Mouse (Mus musculus): ENCODE measurements at regions not wholly inside any gene's neighbourhood (a gene's known extent, or its start where the extent isn't known, plus 50 kb on each side); places are given as distances from the start of the nearest gene placed in this dataset.

- no peaks in the 10 kb centered on the region for H3K4me1 ChIP-seq
- H3K9me3 ChIP-seq: no peaks in the 10 kb centered on the region
- H3K4me2 ChIP-seq: no peak overlapping the region
- H3K9ac ChIP-seq: no peak overlapping the region
- WGBS: 83% methylated on average over 1 of the region's 1 CpGs
- no peak overlapping the region for H3K4me3 ChIP-seq (replicated peaks)
- no peak overlapping the region for H3K27ac ChIP-seq
- H3K27me3 ChIP-seq: no peaks in the 10 kb centered on the region
- H3K36me3 ChIP-seq (replicated peaks): no peaks in the 10 kb centered on the region
- ATAC-seq (ENCODE audit: low FRiP score): no peak
Observed at GRCm38 (mm10) chr4:71911551-71911950, 153.8 kb upstream of the Gm11232 start.

GRCm38 (mm10) chr4:71875651-71876050 is 117.9 kb upstream of the Gm11232 start:
- no peak for ATAC-seq (ENCODE audit: low FRiP score)
- Histone ChIP-seq H3K4me1 (no peaks in the 10 kb centered on the region), H3K9ac (no peak overlapping the region), H3K36me3 (replicated peaks) (no peaks in the 10 kb centered on the region), H3K27me3 (no peaks in the 10 kb centered on the region), H3K4me3 (replicated peaks) (no peak overlapping the region), H3K4me2 (no peak overlapping the region), H3K9me3 (no peaks in the 10 kb centered on the region), H3K27ac (no peak overlapping the region)
- WGBS: 89% methylated on average over 4 of the region's 4 CpGs

DNA sequence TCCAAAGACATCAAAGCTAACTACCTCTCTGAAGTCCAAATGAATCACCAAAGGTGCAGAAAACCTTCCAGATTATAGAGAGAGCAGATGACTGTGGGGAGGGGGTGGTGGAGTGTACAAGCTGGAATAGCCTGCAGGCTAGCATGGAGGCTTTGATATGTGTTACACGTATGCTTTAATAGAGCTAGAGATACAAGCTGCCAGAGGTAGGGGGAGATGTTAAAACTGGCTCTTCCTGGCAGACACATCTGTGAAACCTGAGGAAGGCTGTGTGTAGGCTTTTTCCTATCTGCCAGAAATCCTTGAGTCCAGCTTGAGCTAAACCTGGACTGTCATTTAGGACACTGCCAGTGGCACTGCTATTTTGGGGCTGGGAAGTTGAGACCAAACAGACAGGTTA is 109.2 kb upstream of the Gm11232 start:
- no peaks in the 10 kb centered on the region for H3K27me3 ChIP-seq
- no peak overlapping the region for H3K9ac ChIP-seq
- H3K4me1 ChIP-seq: no peaks in the 10 kb centered on the region
- no peaks in the 10 kb centered on the region for H3K36me3 ChIP-seq (replicated peaks)
- H3K4me2 ChIP-seq: no peak overlapping the region
- WGBS: 63% methylated on average over 1 of the region's 1 CpGs
- H3K9me3 ChIP-seq: no peaks in the 10 kb centered on the region
- no peak overlapping the region for H3K4me3 ChIP-seq (replicated peaks)
- no peak for ATAC-seq (ENCODE audit: low FRiP score)
- no peak overlapping the region for H3K27ac ChIP-seq

DNA sequence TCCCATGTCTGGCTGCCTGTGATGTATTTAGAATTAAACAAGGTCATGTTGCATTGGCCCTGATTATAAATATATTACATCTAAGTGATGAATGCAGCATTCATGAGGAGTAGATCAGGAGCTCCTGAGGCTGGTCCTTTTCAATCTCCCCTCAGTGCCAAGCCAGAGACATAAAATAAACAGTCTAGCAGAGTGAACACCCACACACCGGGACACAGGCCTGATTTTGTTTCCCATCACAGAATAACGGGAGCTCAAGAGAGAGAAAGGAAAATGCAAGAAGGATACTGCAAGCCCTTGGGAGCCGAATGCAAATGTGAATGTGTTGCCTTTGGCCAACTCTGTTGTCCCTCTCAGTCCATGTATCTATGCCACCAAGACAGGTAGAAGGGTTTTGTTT is 84.1 kb upstream of the Gm11232 start:
- Histone ChIP-seq H3K9me3 (no peaks in the 10 kb centered on the region), H3K4me1 (peaks cover 8% of the 10 kb centered on the region; the same call in 1 of the 2 replicates), H3K4me2 (no peak overlapping the region), H3K27me3 (no peaks in the 10 kb centered on the region), H3K27ac (no peak overlapping the region), H3K4me3 (replicated peaks) (no peak overlapping the region), H3K9ac (no peak overlapping the region), H3K36me3 (replicated peaks) (no peaks in the 10 kb centered on the region)
- WGBS: 75% methylated on average over 3 of the region's 3 CpGs
- ATAC-seq (ENCODE audit: low FRiP score): no peak

DNA sequence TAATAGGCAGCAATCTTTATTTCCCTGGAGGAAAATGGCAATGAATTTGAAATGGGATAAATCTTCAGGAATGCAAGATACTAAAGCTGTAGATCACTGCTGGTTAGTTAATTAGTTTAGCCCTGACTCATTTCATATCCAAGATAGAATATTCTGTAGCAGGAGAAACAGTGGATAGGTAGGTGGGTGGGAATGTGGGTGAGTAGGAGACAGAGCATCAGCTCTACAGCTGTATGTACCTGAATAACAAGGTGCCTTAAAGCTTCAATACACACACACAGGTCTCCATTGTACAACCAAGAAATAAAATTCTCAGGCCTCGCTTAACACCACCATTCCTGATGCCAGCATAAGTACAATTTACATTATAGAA is 83.0 kb upstream of the Gm11232 start:
- H3K9me3 ChIP-seq: no peaks in the 10 kb centered on the region
- H3K4me3 ChIP-seq (replicated peaks): no peak overlapping the region
- 94% methylated on average over 1 of the region's 1 CpGs for WGBS
- peak; percentile 27; the same call in 1 of the 2 replicates for ATAC-seq (ENCODE audit: low FRiP score)
- no peaks in the 10 kb centered on the region for H3K27me3 ChIP-seq
- H3K4me1 ChIP-seq: peaks cover 8% of the 10 kb centered on the region; the same call in 1 of the 2 replicates
- no peak overlapping the region for H3K9ac ChIP-seq
- no peaks in the 10 kb centered on the region for H3K36me3 ChIP-seq (replicated peaks)
- 0 out of 2 replicates have a peak overlapping the region, but pooled peaks have one; percentile 19 for H3K27ac ChIP-seq
- no peak overlapping the region for H3K4me2 ChIP-seq

DNA sequence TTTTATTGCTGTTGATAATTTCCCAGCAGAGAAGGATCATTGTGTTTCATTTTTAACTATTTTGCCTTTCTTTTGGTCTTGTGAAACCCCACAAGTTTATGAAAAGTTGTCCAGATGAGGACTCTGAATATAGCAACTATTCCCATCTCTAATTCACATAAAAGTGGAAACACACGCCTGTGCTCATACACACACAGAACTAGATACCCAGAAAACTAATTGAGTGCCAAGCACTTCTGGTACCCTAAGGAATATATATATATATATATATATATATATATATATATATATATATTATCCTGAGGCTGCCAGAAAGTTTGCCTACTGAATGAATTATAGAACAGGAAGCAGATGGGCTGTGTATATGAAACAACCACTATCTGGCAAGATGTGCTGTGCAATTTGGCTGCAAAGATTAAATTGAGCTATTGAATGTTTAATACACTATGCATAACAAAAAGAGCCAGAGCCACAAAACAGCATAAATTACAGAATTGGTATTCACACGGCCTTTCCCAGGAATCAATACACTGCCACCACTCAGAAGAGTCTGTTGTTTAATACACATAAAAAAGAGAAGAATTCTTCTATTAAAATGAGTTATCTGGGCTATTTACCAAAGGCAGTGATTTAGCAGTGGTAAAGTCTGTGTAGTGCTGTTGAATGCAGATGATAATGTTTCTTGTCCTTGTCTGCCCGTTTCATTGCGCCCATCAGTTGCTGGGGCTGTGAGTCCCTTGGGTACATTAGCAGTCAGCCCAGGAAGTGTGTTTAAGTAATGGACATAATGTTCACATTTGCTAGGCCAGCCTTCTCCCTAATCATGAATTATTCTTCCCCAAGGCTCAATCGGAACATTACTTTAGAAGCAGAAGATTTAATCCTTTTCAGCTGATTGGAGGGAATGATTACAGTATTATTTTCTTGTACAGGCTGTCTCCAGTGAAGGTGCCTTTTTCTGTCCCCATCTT is 82.3 kb upstream of the Gm11232 start:
- no peak overlapping the region for H3K9ac ChIP-seq
- H3K4me3 ChIP-seq (replicated peaks): no peak overlapping the region
- H3K36me3 ChIP-seq (replicated peaks): no peaks in the 10 kb centered on the region
- 0 out of 2 replicates have a peak overlapping the region, but pooled peaks have one; percentile 19 for H3K27ac ChIP-seq
- peak; percentile 63 for ATAC-seq (ENCODE audit: low FRiP score)
- no peaks in the 10 kb centered on the region for H3K9me3 ChIP-seq
- peaks cover 8% of the 10 kb centered on the region; the same call in 1 of the 2 replicates for H3K4me1 ChIP-seq
- H3K4me2 ChIP-seq: no peak overlapping the region
- H3K27me3 ChIP-seq: no peaks in the 10 kb centered on the region
- 45% methylated on average over 5 of the region's 5 CpGs for WGBS

DNA sequence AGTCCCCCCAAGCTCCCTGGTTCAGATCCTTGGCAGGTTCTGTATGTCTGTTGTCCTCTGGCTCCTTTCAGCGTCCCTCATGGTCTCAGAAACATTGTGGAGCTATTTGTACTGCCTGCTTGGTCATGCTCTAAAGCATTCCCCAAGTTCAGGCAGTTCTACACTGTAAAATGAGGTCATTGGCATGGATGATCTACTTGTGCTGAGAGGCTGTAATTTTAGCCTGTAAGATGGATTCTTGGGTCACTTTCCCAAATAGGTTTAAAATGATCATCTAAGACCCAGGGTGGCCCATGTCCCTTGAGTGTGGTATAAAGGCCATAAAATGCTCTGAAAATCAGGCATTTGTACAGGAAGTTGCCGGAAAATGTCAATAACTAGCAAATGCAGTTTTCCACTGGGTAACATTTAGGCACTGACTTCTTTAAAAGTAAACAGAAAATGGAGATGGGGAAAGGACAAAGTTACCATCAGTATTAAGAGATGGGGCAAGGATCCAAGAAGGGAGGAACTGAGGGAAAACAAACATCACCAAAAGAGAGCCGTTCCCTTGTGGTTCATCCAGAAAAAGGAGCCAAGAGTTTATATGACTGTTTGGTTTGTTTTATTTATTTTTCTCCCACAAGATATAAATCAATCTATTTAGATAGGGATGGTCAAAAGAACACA is 81.5 kb upstream of the Gm11232 start:
- Histone ChIP-seq H3K9me3 (no peaks in the 10 kb centered on the region), H3K27me3 (no peaks in the 10 kb centered on the region), H3K9ac (no peak overlapping the region)

GRCm38 (mm10) chr4:71835737-71836136 is 78.0 kb upstream of the Gm11232 start:
- WGBS: 89% methylated on average over 1 of the region's 1 CpGs
- Histone ChIP-seq H3K4me1 (peaks cover 6% of the 10 kb centered on the region; the same call in 1 of the 2 replicates), H3K27me3 (no peaks in the 10 kb centered on the region), H3K27ac (no peak overlapping the region), H3K36me3 (replicated peaks) (no peaks in the 10 kb centered on the region), H3K9ac (no peak overlapping the region), H3K4me3 (replicated peaks) (no peak overlapping the region), H3K9me3 (no peaks in the 10 kb centered on the region), H3K4me2 (no peak overlapping the region)
- no peak for ATAC-seq (ENCODE audit: low FRiP score)

More for the DNA sequence above, 81.5 kb upstream of the Gm11232 start:
- no peak for ATAC-seq (ENCODE audit: low FRiP score)
- H3K4me1 ChIP-seq: peaks cover 8% of the 10 kb centered on the region; the same call in 1 of the 2 replicates
- H3K27ac ChIP-seq: no peak overlapping the region
- WGBS: 86% methylated on average over 3 of the region's 3 CpGs
- H3K4me3 ChIP-seq (replicated peaks): no peak overlapping the region
- no peak overlapping the region for H3K4me2 ChIP-seq
- no peaks in the 10 kb centered on the region for H3K36me3 ChIP-seq (replicated peaks)

DNA sequence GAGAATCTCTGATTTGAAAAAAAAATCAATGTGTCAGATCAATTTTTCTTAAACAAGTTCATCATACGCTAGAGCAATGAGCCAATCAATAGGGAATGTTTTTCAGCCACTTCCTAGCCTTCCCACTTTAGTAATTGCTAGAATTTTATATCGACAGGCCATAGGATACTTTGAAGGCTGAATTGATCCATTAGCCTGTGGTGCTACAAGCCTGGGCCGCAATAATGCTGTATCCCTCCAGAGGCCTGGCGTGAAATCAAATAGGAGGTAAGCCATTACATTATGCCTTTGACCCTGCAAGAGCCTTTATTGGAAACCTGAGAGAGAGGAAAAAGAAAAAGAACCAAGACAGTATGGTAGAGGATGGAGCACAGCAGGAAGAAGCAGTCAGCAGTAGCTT is 53.7 kb upstream of the Gm11232 start:
- Histone ChIP-seq H3K27ac (no peak overlapping the region), H3K36me3 (replicated peaks) (no peaks in the 10 kb centered on the region), H3K9me3 (no peaks in the 10 kb centered on the region), H3K4me1 (no peaks in the 10 kb centered on the region), H3K4me2 (no peak overlapping the region), H3K4me3 (replicated peaks) (no peak overlapping the region), H3K27me3 (no peaks in the 10 kb centered on the region), H3K9ac (no peak overlapping the region)
- ATAC-seq (ENCODE audit: low FRiP score): peak; percentile 23; the same call in 1 of the 2 replicates
- WGBS: 88% methylated on average over 4 of the region's 4 CpGs

DNA sequence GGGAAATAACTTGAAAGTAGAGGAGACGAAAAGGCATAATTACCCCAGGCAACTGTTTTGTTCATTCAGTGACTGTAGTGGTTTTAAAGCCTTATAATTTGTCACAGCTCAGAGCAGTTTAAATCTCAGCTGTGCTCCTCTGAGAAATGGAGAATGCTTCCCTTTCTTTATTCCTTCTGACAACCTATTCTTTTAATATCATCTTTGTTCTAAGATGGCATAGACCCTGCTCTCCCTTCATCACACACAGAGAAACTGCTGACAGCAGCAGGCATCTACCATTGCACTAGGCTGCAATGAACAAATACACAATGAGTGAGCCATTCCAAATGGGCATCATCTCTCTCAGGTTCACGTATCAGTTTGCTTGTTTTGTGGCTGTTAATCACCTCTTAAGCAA is 50.5 kb upstream of the Gm11232 start:
- H3K36me3 ChIP-seq (replicated peaks): no peaks in the 10 kb centered on the region
- no peaks in the 10 kb centered on the region for H3K4me1 ChIP-seq
- no peak overlapping the region for H3K9ac ChIP-seq
- H3K9me3 ChIP-seq: no peaks in the 10 kb centered on the region
- H3K27me3 ChIP-seq: 0 out of 2 replicates have a peak, but pooled peaks cover 2% of the 10 kb centered on the region
- H3K4me2 ChIP-seq: no peak overlapping the region
- ATAC-seq (ENCODE audit: low FRiP score): no peak
- no peak overlapping the region for H3K4me3 ChIP-seq (replicated peaks)
- H3K27ac ChIP-seq: no peak overlapping the region
- WGBS: 26% methylated on average over 2 of the region's 2 CpGs
